Mouse (Mus musculus) heart, adult 2 months (tissue): ENCODE data around the gene Acmsd. TPM values are rescaled to one million over a fixed set of nuclear protein-coding genes. Genes with fewer than 3 reads are reported as not detected.

Experiments
- DNase-seq, 2 experiments: peaks; one replicate each; pipeline ENCODE4 v3.0.0; 2021
- H3K27ac ChIP-seq: fragments of 200-600 bp; 2 replicates; pipeline ENCODE4 v1.8.1; 2022
- H3K27me3 ChIP-seq: fragments of 200-500 bp; 2 replicates; pipeline ENCODE4 v1.6.1; 2012; ENCODE audit warnings: mild to moderate bottlenecking, low read length, inconsistent platforms, mixed read lengths; ENCODE audit not compliant: control insufficient read depth, insufficient read depth
- H3K36me3 ChIP-seq: fragments of 200-500 bp; 2 replicates; pipeline ENCODE4 v1.6.1; 2012; ENCODE audit warnings: low read length, inconsistent platforms; ENCODE audit not compliant: control insufficient read depth, insufficient read depth
- H3K4me1 ChIP-seq: fragments of 200-500 bp; 2 replicates; pipeline ENCODE4 v1.6.1; 2011; ENCODE audit warnings: low read length; ENCODE audit not compliant: control insufficient read depth, insufficient read depth
- H3K4me3 ChIP-seq: fragments of 200-600 bp; 2 replicates; pipeline ENCODE4 v1.8.1; 2022
- H3K79me2 ChIP-seq: fragments of 200-500 bp; replicated peaks from 2 replicates; pipeline ENCODE4 v1.6.1; 2012; ENCODE audit warnings: mild to moderate bottlenecking, inconsistent platforms, low read length, moderate library complexity, mixed read lengths; ENCODE audit not compliant: control insufficient read depth, insufficient read depth
- H3K9ac ChIP-seq: fragments of 200-500 bp; 2 replicates; pipeline ENCODE4 v1.6.1; 2012; ENCODE audit warnings: low read depth, mild to moderate bottlenecking, control low read depth, inconsistent platforms, low read length, mixed read lengths
- CTCF ChIP-seq: fragments of 200-600 bp; IDR thresholded peaks from 2 replicates; pipeline ENCODE4 v1.8.1; 2022; ENCODE audit warnings: antibody characterized with exemption, mild to moderate bottlenecking, moderate library complexity
- EP300 ChIP-seq: fragments of 200-500 bp; IDR thresholded peaks from 2 replicates; pipeline ENCODE4 v1.6.1; 2011; ENCODE audit warnings: low read depth, low read length, control low read depth; ENCODE audit not compliant: insufficient read depth
- POLR2A ChIP-seq: fragments of 200-500 bp; IDR thresholded peaks from 2 replicates; pipeline ENCODE4 v1.6.1; 2011; ENCODE audit warnings: mild to moderate bottlenecking, low read depth, low read length, control low read depth; ENCODE audit not compliant: insufficient read depth
- WGBS: fragments of 180-500 bp; shearing (Covaris S2); methylation state at CpG from one replicate; pipeline ENCODE4 v1.1.7; 2018; 5-methylcytosine and 5-hydroxymethylcytosine counted together
- intact Hi-C: fragments of 180-260 bp; cut with DNase I; formaldehyde crosslinking; loops from one replicate; pipeline ENCODE4 v1.15.1; 2025
- polyA plus RNA-seq: library from polyadenylated mRNA; depleted of rRNA; stranded (reverse); fragments of >200 nt; gene quantifications from 2 replicates; pipeline ENCODE4 v1.2.3, GENCODE M21; 2012
- total RNA-seq, 2 experiments: library from RNA; stranded (reverse); gene quantifications; 2 replicates each; pipeline ENCODE4 v1.2.3; 2021

Acmsd gene
- total and polyA plus RNA-seq, 3 experiments, result 0.08 to 0.43 (median 0.10) TPM

GRCm38 (mm10) chr1:127778611-127779010 lies 49.4 kb downstream of the Acmsd start:
- H3K36me3 ChIP-seq, result peaks cover 45% of the 10 kb centered on the region
- H3K79me2 ChIP-seq, result peaks cover 11% of the 10 kb centered on the region
- H3K27me3 ChIP-seq, result no peaks in the 10 kb centered on the region
- H3K9ac ChIP-seq, result no peak overlapping the region
- peaks cover 17% of the 10 kb centered on the region for H3K4me1 ChIP-seq
- H3K4me3 ChIP-seq, result no peak overlapping the region
- intact Hi-C loops, result loop anchor here (5.0 to 10.0 kb wide), 2 partner anchors 464 to 574 kb away; partner anchors contain the start of genes Mgat5 and Ubxn4
- no peak overlapping the region for H3K27ac ChIP-seq
- DNase-seq, result no peak
- no peak for TF ChIP-seq POLR2A
- no peak for TF ChIP-seq EP300
- TF ChIP-seq CTCF, result no peak
- 80% methylated on average over 3 of the region's 3 CpGs for WGBS

DNA sequence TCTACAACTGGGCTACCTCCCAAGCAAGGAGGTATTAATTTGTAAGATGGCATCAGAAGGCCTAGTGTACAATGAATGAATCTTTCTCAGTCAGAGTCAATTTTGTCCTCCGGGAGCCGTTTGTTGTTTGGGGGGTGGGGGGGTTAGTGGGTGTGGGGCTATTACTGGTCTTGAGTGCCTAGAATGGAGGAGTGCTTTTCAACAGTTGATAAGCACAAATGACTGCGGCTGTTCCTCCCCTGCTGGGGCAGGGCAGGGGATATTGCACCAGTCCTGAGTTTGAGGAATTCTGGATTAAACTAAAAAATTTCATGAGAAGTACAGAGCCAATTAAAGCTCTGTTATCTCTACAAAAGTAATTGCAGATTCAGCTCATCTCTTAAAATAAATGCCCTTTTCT lies 50.9 kb downstream of the Acmsd start:
- H3K4me3 ChIP-seq, result no peak overlapping the region
- peaks cover 19% of the 10 kb centered on the region for H3K4me1 ChIP-seq
- TF ChIP-seq POLR2A (no peak), EP300 (no peak), CTCF (no peak)
- DNase-seq, result no peak
- H3K36me3 ChIP-seq, result peaks cover 54% of the 10 kb centered on the region
- H3K9ac ChIP-seq, result no peak overlapping the region
- H3K79me2 ChIP-seq, result peaks cover 11% of the 10 kb centered on the region
- H3K27ac ChIP-seq, result no peak overlapping the region
- H3K27me3 ChIP-seq, result no peaks in the 10 kb centered on the region
- intact Hi-C loops, result no loop called here
- WGBS, result 13% methylated on average over 3 of the region's 3 CpGs

DNA sequence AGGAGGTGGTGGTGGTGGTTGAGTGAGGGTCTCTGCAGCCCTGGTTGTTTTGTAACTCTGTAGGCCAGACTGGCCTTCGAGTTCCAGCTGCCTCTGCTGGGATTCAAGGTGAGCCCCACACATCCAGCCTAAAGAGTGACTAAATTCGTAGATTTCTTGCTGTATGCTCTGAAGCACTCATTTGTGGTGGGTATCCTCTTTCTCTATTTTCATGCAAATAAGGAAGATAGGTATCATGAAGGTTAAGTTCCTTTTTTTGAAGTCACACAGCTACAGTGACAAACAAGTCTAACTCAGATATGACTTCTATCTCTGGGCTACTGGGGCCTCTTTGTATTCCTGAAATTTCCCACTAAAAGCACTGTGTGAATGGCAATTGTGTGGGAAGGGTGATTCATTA lies 51.6 kb downstream of the Acmsd start:
- Histone ChIP-seq H3K27ac (no peak overlapping the region), H3K27me3 (no peaks in the 10 kb centered on the region), H3K79me2 (peaks cover 12% of the 10 kb centered on the region), H3K4me1 (peaks cover 21% of the 10 kb centered on the region), H3K36me3 (peaks cover 57% of the 10 kb centered on the region), H3K9ac (no peak overlapping the region), H3K4me3 (no peak overlapping the region)
- intact Hi-C loops, result no loop called here
- TF ChIP-seq POLR2A (no peak), CTCF (no peak), EP300 (no peak)
- DNase-seq, result no peak
- 63% methylated on average over 2 of the region's 2 CpGs for WGBS

- DNase-seq, result no peak
- Histone ChIP-seq H3K27me3 (no peaks in the 10 kb centered on the region), H3K4me1 (peaks cover 28% of the 10 kb centered on the region), H3K79me2 (peaks cover 11% of the 10 kb centered on the region), H3K27ac (no peak overlapping the region), H3K36me3 (peaks cover 57% of the 10 kb centered on the region), H3K4me3 (no peak overlapping the region), H3K9ac (no peak overlapping the region)
- intact Hi-C loops, result no loop called here
- TF ChIP-seq POLR2A, result no peak
- TF ChIP-seq CTCF, result no peak
- TF ChIP-seq EP300, result no peak
Observed at GRCm38 (mm10) chr1:127783862-127784261, 54.6 kb downstream of the Acmsd start.

DNA sequence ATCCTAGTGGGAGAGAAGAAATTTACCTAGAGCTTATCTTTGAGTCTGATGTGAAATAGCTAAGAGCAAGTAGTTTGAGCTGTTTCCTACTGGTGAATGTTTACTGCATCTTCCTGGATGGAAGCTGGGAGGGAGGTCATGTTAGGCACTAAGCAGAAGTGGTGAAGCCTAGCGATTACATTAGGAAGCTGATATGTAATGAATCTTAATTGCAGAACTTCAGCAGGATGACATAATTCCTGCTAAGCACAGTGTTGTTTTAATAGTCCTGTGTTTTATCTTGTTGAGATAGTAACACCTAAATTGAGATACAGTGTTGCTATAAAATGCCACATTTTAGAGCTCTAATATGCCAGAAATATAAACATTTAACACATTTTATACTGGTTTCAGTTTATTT lies 56.7 kb downstream of the Acmsd start:
- Histone ChIP-seq H3K4me1 (peaks cover 24% of the 10 kb centered on the region), H3K79me2 (peaks cover 13% of the 10 kb centered on the region), H3K27me3 (no peaks in the 10 kb centered on the region), H3K4me3 (no peak overlapping the region), H3K36me3 (peaks cover 47% of the 10 kb centered on the region), H3K27ac (no peak overlapping the region), H3K9ac (no peak overlapping the region)
- TF ChIP-seq POLR2A (no peak), EP300 (no peak), CTCF (no peak)
- no peak for DNase-seq
- WGBS, result 0% methylated on average over 1 of the region's 1 CpGs
- intact Hi-C loops, result no loop called here

GRCm38 (mm10) chr1:127788943-127789342 lies 59.7 kb downstream of the Acmsd start:
- intact Hi-C loops, result no loop called here

More at GRCm38 (mm10) chr1:127788943-127789342, 59.7 kb downstream of the Acmsd start:
- H3K36me3 ChIP-seq, result peaks cover 36% of the 10 kb centered on the region
- H3K79me2 ChIP-seq, result peaks cover 6% of the 10 kb centered on the region
- H3K27ac ChIP-seq, result no peak overlapping the region
- H3K4me3 ChIP-seq, result no peak overlapping the region
- H3K27me3 ChIP-seq, result no peaks in the 10 kb centered on the region
- TF ChIP-seq EP300 (no peak), POLR2A (no peak), CTCF (no peak)
- DNase-seq, result no peak
- peaks cover 12% of the 10 kb centered on the region for H3K4me1 ChIP-seq
- H3K9ac ChIP-seq, result no peak overlapping the region
- 57% methylated on average over 6 of the region's 6 CpGs for WGBS
